Mouse (Mus musculus) lung, embryonic 16.5 days (tissue): ENCODE data around the gene Ehd3. TPM values are rescaled to one million over a fixed set of nuclear protein-coding genes. Genes with fewer than 3 reads are reported as not detected.

Source experiments
- ATAC-seq: fragments of 200-750 bp; cut with Nextera tagmentation; 2 replicates; pipeline ENCODE4 v1.8.0; 2017; ENCODE audit warnings: low read depth, mild to moderate bottlenecking, moderate library complexity
- H3K27ac ChIP-seq: fragments of 300-500 bp; sonication (generic); 2 replicates; pipeline ENCODE4 v1.5.1; 2014; ENCODE audit warnings: mild to moderate bottlenecking, control low read depth, low read length
- H3K27me3 ChIP-seq: fragments of 300-500 bp; sonication (generic); 2 replicates; pipeline ENCODE4 v1.6.1; 2014; ENCODE audit warnings: low read depth, low read length, mixed read lengths; ENCODE audit not compliant: control insufficient read depth, insufficient read depth
- H3K36me3 ChIP-seq: fragments of 300-500 bp; sonication (generic); 2 replicates; pipeline ENCODE4 v1.6.1; 2014; ENCODE audit warnings: low read length; ENCODE audit not compliant: control insufficient read depth, insufficient read depth
- H3K4me1 ChIP-seq: fragments of 300-500 bp; sonication (generic); replicated peaks from 2 replicates; pipeline ENCODE4 v1.6.1; 2014; ENCODE audit warnings: low read length, mixed read lengths; ENCODE audit not compliant: control insufficient read depth, insufficient read depth
- H3K4me2 ChIP-seq: fragments of 300-500 bp; sonication (generic); 2 replicates; pipeline ENCODE4 v1.6.1; 2014; ENCODE audit warnings: low read depth, low read length, control low read depth
- H3K4me3 ChIP-seq: fragments of 300-500 bp; sonication (generic); 2 replicates; pipeline ENCODE4 v1.5.1; 2014; ENCODE audit warnings: mild to moderate bottlenecking, low read length, control low read depth
- H3K9ac ChIP-seq: fragments of 300-500 bp; sonication (generic); 2 replicates; pipeline ENCODE4 v1.6.1; 2014; ENCODE audit warnings: low read length, control low read depth
- H3K9me3 ChIP-seq: fragments of 300-500 bp; sonication (generic); 2 replicates; pipeline ENCODE4 v1.6.1; 2016; ENCODE audit warnings: low read length; ENCODE audit not compliant: control insufficient read depth
- WGBS: fragments of 180-500 bp; shearing (Covaris S2); extraction: QIAGEN DNeasy Blood & Tissue Kit; methylation state at CpG from one replicate; pipeline ENCODE4 v1.1.7; 2014; 5-methylcytosine and 5-hydroxymethylcytosine counted together
- polyA plus RNA-seq: library from polyadenylated mRNA; unstranded; fragments of >200 nt; fragmentation: Nextera tagmentation; extraction: Ambion mirVana; gene quantifications from 2 replicates; pipeline ENCODE4 v1.2.1, GENCODE M21; 2015

The Ehd3 gene
- polyA plus RNA-seq, 1 experiment from 2014 or later = 15.4 TPM

DNA sequence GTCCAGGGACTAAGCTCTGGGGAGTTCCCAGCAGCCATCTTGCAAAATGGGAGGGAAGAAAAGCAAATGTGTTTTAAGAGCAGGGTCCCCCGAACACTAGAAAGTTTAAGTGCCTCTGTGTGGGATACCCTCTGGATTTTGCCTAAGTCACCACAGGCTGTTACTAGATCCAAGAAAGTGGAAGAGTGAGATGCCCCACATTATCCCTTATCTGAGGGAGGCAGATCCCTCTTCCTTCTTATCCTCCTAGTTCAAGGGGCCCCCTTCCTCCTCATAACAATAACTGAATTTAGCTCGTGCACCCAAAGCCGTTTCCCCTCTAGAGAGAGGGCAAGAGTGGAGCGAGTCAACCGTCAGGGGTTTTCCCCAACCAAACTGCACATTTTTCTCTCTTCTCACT lies 3.3 kb downstream of the Ehd3 start:
- Histone ChIP-seq H3K36me3 (no peaks in the 10 kb centered on the region), H3K4me1 (peaks cover 9% of the 10 kb centered on the region), H3K9me3 (no peaks in the 10 kb centered on the region), H3K27me3 (no peaks in the 10 kb centered on the region), H3K27ac (no peak overlapping the region), H3K4me3 (no peak overlapping the region), H3K4me2 (no peak overlapping the region), H3K9ac (no peak overlapping the region)
- WGBS = 80% methylated on average over 5 of the region's 5 CpGs
- ATAC-seq = no peak

DNA sequence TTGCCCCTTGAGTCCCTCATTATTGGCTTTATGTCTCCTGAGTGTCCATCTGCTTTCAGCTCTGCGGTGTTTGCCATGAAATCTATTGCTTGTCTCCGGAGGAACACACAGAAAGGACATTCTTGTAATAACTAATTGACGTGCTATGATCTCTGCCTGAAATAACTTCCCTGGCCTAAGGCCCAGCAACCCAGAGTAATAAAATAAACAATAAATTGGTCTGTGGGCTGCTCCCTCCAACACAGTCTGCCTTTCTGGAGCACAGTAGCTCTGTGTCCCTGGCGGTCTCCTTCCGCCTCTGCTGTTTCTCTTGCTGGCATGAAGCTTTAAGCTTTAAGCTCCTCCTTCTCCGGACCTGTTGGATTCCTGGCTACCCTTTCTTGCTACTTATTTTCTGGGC lies 4.5 kb downstream of the Ehd3 start:
- peaks cover 9% of the 10 kb centered on the region for H3K4me1 ChIP-seq
- no peak overlapping the region for H3K4me3 ChIP-seq
- peak overlapping the region; percentile 31; the same call in 1 of the 2 replicates for H3K4me2 ChIP-seq
- H3K27me3 ChIP-seq = no peaks in the 10 kb centered on the region
- ATAC-seq = peak; percentile 86
- peak overlapping the region; percentile 85 for H3K27ac ChIP-seq
- WGBS = 27% methylated on average over 6 of the region's 6 CpGs
- H3K9me3 ChIP-seq = no peaks in the 10 kb centered on the region
- H3K36me3 ChIP-seq = no peaks in the 10 kb centered on the region
- H3K9ac ChIP-seq = no peak overlapping the region

DNA sequence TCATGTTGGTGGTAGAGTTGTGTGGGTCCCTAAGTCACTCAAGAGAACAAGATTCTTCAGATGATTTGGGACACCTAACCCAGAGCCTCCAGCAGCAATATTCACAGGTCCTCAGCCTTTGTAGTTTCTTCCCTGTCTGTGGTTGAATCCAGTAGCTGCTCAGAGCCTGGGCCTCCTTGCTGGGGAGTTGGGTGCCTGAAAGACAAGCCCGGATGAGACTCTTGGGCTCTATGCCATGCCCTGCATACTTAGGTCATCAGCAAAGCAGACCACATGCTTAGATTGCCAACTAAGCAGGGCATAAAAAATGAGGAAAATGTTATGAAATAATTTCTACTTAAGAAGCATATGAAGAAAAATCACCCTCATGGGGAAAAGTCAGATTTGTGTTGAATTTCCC lies 6.9 kb downstream of the Ehd3 start:
- H3K4me2 ChIP-seq = no peak overlapping the region
- H3K27ac ChIP-seq = no peak overlapping the region
- no peak for ATAC-seq
- H3K9ac ChIP-seq = no peak overlapping the region
- peaks cover 9% of the 10 kb centered on the region for H3K4me1 ChIP-seq
- no peak overlapping the region for H3K4me3 ChIP-seq
- H3K36me3 ChIP-seq = no peaks in the 10 kb centered on the region
- no peaks in the 10 kb centered on the region for H3K27me3 ChIP-seq
- no peaks in the 10 kb centered on the region for H3K9me3 ChIP-seq
- 67% methylated on average over 1 of the region's 1 CpGs for WGBS

DNA sequence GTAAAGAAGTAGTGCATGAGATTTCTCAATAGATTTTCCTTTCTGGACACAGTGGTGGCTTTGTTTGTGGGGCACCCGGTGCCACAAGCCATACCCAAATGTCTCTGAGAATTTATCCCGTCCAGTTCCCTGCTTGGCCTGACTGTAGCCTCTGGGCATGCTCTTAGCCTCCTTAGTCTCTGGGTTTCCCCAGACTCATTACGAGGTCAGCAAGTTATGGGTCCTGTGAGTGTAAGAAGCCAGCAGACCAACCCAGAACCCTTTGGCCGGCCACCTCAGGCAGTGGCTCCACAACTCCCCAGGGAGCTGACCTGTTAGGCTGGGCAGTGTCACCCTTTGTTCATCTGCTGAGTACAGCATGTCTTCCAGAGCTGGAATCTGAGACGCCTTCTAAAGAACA lies 7.6 kb downstream of the Ehd3 start:
- no peaks in the 10 kb centered on the region for H3K9me3 ChIP-seq
- H3K27me3 ChIP-seq = no peaks in the 10 kb centered on the region
- no peaks in the 10 kb centered on the region for H3K36me3 ChIP-seq
- no peak overlapping the region for H3K27ac ChIP-seq
- H3K9ac ChIP-seq = no peak overlapping the region
- H3K4me3 ChIP-seq = no peak overlapping the region
- H3K4me1 ChIP-seq = peaks cover 9% of the 10 kb centered on the region
- ATAC-seq = no peak
- WGBS = 82% methylated on average over 5 of the region's 5 CpGs
- no peak overlapping the region for H3K4me2 ChIP-seq

DNA sequence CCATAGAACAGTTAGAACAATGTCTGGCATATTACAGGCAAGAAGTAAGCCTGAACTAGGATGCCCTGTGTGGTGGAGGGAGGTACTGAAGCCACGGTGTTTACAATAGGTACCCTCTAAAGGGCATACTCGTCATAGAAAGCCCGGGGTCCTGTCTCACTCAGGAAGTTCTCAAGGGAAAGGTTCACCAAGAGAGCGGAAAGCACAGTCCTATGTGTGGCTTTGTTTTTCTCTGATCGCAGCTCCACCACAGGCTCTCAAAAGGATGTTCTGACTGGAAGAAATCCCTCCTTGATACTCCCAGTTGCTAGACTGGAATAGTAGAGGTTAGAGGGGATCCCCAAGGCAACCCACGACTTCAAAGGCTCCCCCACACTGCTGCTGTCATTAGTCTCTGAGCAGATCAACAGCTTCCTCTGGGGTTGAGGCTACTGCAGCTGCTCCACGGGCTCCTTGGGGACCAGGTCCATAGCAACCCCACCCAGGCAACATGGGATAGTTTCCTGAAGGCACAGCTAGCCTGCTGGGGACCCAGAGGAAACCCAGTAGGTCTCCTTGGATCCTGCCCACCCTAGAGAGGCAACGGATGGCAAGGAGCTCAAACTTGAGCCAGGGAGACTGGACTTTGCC lies 9.2 kb downstream of the Ehd3 start:
- Histone ChIP-seq H3K36me3 (no peaks in the 10 kb centered on the region), H3K9ac (no peak overlapping the region), H3K27me3 (no peaks in the 10 kb centered on the region), H3K4me3 (no peak overlapping the region), H3K9me3 (no peaks in the 10 kb centered on the region), H3K4me2 (no peak overlapping the region), H3K4me1 (peaks cover 8% of the 10 kb centered on the region), H3K27ac (no peak overlapping the region)
- WGBS = 57% methylated on average over 8 of the region's 8 CpGs
- no peak for ATAC-seq

DNA sequence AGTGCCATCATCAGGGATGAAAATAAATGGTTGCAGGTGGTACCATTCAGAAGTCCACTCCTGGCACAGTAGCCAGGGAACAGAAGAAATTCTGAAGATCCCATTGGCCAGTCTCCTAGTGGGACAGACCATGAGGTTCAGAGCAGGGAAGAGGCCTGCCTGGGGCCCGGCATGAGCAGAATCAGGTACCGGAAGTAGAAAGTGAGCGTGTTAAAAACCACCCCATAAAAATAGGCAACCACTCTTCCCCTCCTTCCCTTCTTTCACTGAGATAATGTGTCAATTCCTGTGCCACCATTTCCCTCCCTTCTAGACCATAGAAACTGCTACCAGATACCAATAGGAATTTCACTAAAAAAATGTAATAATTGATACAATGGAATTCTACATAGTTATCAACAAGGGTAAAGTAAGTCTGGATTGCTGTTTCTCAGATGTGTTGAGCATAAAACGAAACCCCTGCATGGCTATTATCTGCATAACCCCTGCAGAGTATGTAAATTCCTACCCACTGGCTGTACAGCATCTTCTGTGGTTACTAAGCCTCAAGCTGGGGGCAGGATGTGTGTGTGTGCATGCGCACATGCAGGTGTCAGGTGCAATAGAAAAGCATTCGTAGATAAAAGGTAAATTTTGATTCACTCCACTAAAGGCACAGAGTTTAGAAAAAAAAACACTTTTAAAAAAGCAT lies 10.7 kb downstream of the Ehd3 start:
- no peaks in the 10 kb centered on the region for H3K4me1 ChIP-seq
- no peak overlapping the region for H3K4me2 ChIP-seq
- ATAC-seq = no peak
- H3K9me3 ChIP-seq = no peaks in the 10 kb centered on the region
- 87% methylated on average over 6 of the region's 6 CpGs for WGBS
- H3K27me3 ChIP-seq = no peaks in the 10 kb centered on the region
- H3K4me3 ChIP-seq = no peak overlapping the region
- no peak overlapping the region for H3K27ac ChIP-seq
- no peak overlapping the region for H3K9ac ChIP-seq
- H3K36me3 ChIP-seq = no peaks in the 10 kb centered on the region

DNA sequence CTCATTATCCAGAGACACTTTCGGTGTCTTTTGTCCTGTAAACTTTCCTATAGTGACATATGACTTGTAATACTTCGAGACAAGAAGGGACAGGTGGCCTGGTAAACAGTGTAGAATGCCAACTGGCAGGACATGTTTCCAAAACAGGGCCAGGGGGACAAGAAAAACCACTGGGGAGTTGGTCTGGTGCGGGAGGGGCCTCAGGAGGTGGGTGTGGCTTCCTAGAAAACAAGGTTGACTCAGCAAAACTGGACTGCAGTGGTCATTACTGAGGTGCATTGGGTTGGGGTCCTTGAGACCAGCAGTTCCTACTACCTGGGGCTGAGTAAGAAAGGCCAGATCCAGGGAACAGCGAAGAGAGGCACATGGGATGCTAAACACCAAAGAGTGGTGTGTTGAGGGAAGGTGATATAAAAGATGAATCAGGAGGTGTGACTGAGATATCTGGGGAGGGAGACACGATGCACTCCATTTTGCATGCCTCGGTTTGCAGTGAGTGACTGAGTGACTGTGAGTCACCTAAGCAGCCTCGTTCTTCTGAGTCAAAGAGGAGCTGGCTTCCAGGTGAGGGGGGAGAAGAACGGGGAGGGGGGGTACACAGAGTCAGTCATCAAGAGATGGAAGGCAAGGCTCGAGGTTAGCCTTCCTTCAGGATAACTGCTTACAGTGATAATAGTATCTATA lies 13.9 kb downstream of the Ehd3 start:
- 69% methylated on average over 9 of the region's 9 CpGs for WGBS
- ATAC-seq = no peak
- H3K4me3 ChIP-seq = no peak overlapping the region
- no peaks in the 10 kb centered on the region for H3K27me3 ChIP-seq
- no peak overlapping the region for H3K4me2 ChIP-seq
- no peaks in the 10 kb centered on the region for H3K36me3 ChIP-seq
- 0 out of 2 replicates have a peak, but pooled peaks cover 3% of the 10 kb centered on the region for H3K4me1 ChIP-seq
- H3K9ac ChIP-seq = no peak overlapping the region
- H3K9me3 ChIP-seq = no peaks in the 10 kb centered on the region
- no peak overlapping the region for H3K27ac ChIP-seq

DNA sequence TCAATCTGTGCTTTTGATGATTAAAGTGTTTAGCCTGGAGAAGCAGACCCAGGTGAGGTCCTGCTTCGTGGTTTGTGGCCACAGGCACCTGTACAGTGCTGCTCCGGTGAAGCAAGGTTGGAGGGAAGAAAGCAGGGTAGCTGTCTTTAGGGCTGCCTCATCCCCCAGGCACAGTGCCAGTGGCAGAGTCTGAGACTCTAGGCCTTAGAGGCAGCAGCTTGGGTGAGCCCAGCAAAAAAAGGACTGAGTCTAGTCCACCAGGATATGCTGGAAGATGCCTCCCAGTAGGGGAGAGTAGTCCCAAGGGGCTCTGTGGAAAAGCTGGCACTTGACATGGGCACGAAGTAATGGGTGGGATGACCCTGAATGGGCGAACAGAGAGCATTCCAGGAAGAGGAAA lies 15.0 kb downstream of the Ehd3 start:
- ATAC-seq = no peak

DNA sequence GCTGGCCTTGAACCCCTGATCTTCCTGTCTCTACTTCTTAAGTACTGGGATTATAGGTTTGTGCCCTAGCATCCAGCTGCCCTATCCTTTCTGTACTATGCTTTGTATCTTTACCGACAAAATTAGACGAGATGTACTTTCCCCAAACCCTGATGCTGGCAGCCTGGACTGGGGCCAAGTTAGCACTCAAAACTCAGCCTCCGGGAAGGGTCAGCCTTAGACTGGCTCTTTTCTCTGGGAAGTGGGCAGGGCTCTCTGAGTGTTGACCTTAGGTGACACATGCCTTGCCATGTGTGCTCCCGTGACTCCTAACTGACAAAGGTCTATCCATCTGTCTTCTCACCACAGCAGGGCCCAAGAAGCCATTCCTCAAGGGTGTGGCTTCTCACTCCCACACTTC lies 16.8 kb downstream of the Ehd3 start:
- H3K27ac ChIP-seq = no peak overlapping the region
- no peak overlapping the region for H3K9ac ChIP-seq
- ATAC-seq = no peak
- H3K27me3 ChIP-seq = no peaks in the 10 kb centered on the region
- H3K9me3 ChIP-seq = no peaks in the 10 kb centered on the region
- H3K4me3 ChIP-seq = no peak overlapping the region
- no peaks in the 10 kb centered on the region for H3K36me3 ChIP-seq
- 28% methylated on average over 4 of the region's 4 CpGs for WGBS
- 0 out of 2 replicates have a peak, but pooled peaks cover 3% of the 10 kb centered on the region for H3K4me1 ChIP-seq
- H3K4me2 ChIP-seq = no peak overlapping the region

More for the DNA sequence above, 15.0 kb downstream of the Ehd3 start:
- Histone ChIP-seq H3K4me1 (0 out of 2 replicates have a peak, but pooled peaks cover 3% of the 10 kb centered on the region), H3K36me3 (no peaks in the 10 kb centered on the region), H3K27me3 (no peaks in the 10 kb centered on the region), H3K27ac (no peak overlapping the region), H3K4me3 (no peak overlapping the region), H3K4me2 (no peak overlapping the region), H3K9ac (no peak overlapping the region), H3K9me3 (no peaks in the 10 kb centered on the region)
- 57% methylated on average over 4 of the region's 4 CpGs for WGBS
